Comparison of ENCODE assay signal across 21 mouse cellular contexts in the genomic region with DNA sequence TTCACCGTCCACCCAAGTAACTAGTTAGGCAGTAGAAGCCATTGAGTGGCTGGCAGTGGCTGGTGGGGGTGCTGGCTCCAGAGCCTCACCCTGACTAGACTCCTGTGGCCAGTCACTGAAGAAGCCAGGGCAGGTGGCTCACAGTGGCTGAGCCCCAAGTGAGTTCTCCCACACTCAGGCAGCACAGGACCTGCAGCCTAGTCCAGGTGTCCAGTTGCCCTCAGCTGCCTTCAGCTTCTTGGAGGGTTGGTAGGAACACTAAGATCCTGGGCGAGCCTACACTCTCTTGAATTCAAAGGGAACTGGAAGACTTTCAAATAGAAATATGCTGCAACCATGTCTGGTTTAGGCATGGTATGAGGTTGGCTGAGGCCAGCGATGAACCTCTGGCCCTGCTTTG.
"Had no signal": no experiment of that assay in that cellular context is flagged by ENCODE, and none has a peak within 500 bp of the region (broad histone marks: within the 10 kb centered on the region; RNA-seq: fewer than 3 reads in every experiment).

No protein-coding gene starts in this region.

- H3K27ac ChIP-seq: hindbrain, embryonic 10.5 days; hindbrain, embryonic 12.5 days; hindbrain, embryonic 14.5 days; intestine, embryonic 15.5 days; layer of hippocampus, adult 2 months; left cerebral cortex, adult 2 months; limb, embryonic 10.5 days; limb, embryonic 12.5 days; liver, embryonic 13.5 days; liver, embryonic 15.5 days had no signal

- H3K4me3 ChIP-seq: heart, embryonic 12.5 days; hindbrain, embryonic 10.5 days; hindbrain, embryonic 12.5 days; intestine, embryonic 15.5 days; layer of hippocampus, adult 2 months; left cerebral cortex, adult 2 months; limb, embryonic 10.5 days; limb, embryonic 12.5 days; liver, embryonic 13.5 days; liver, embryonic 15.5 days had no signal

- DNase-seq: gastrocnemius, postnatal 10 days; heart, adult 18-20 months; heart, postnatal 10 days; heart, postnatal 4 days; kidney, adult 18-20 months; kidney, adult 8-10 months; kidney, postnatal 10 days; kidney, postnatal 25 days; kidney, postnatal 4 days; liver; liver, embryonic 13.5 days had no signal

- H3K4me1 ChIP-seq: heart, embryonic 12.5 days; intestine, embryonic 15.5 days; limb, embryonic 10.5 days; limb, embryonic 12.5 days had no signal
